In genomic region chrX:6577001-6577400, GRCm38 (mm10) we compare ENCODE assay signal across 11 mouse cellular contexts.
A peak's percentile ranks its signal among the peaks of the same experiment; 100 is the strongest.
DNase-seq lines count a peak whose midpoint lies in the region; ATAC-seq lines count a peak whose summit lies in the region.
"Had no signal": no experiment of that assay in that cellular context is flagged by ENCODE, and none has a peak within 500 bp of the region (broad histone marks: within the 10 kb centered on the region; RNA-seq: fewer than 3 reads in every experiment).

No protein-coding gene starts in this region.

- no peak overlapping the region for H3K9ac ChIP-seq in heart, embryonic 11.5 days (ENCODE audit: low read depth, low read length)
- no peak overlapping the region for H3K9ac ChIP-seq in heart, embryonic 12.5 days
- no peak overlapping the region for H3K9ac ChIP-seq in kidney, embryonic 16.5 days (replicated peaks; ENCODE audit: low read length)
- H3K9ac ChIP-seq: hindbrain, embryonic 15.5 days; limb, embryonic 12.5 days had no signal

- H3K4me3 ChIP-seq in heart, embryonic 11.5 days (ENCODE audit: low read depth, low read length) = no peak overlapping the region
- no peak overlapping the region for H3K4me3 ChIP-seq in heart, embryonic 12.5 days
- H3K4me3 ChIP-seq in kidney, embryonic 16.5 days (ENCODE audit: low read length) = peak overlapping the region; percentile 24
- H3K4me3 ChIP-seq: hindbrain, embryonic 15.5 days; limb, embryonic 12.5 days had no signal

- H3K4me2 ChIP-seq in heart, embryonic 11.5 days = no peak overlapping the region
- peak overlapping the region; percentile 6; the same call in 1 of the 2 replicates for H3K4me2 ChIP-seq in heart, embryonic 12.5 days
- no peak overlapping the region for H3K4me2 ChIP-seq in kidney, embryonic 16.5 days (replicated peaks; ENCODE audit: low read depth, low read length)
- H3K4me2 ChIP-seq: hindbrain, embryonic 15.5 days; limb, embryonic 12.5 days had no signal

- no peaks in the 10 kb centered on the region for H3K4me1 ChIP-seq in heart, embryonic 11.5 days (ENCODE audit: control insufficient read depth, insufficient read depth, low read length)
- H3K4me1 ChIP-seq in heart, embryonic 12.5 days (replicated peaks) = no peaks in the 10 kb centered on the region
- no peaks in the 10 kb centered on the region for H3K4me1 ChIP-seq in kidney, embryonic 16.5 days (ENCODE audit: insufficient read depth, low read length)
- H3K4me1 ChIP-seq: hindbrain, embryonic 15.5 days; limb, embryonic 12.5 days had no signal

- H3K9me3 ChIP-seq in heart, embryonic 11.5 days (replicated peaks; ENCODE audit: control insufficient read depth, low read length) = no peaks in the 10 kb centered on the region
- no peaks in the 10 kb centered on the region for H3K9me3 ChIP-seq in heart, embryonic 12.5 days (replicated peaks)
- H3K9me3 ChIP-seq in kidney, embryonic 16.5 days (ENCODE audit: low read length) = no peaks in the 10 kb centered on the region
- H3K9me3 ChIP-seq: hindbrain, embryonic 15.5 days; limb, embryonic 12.5 days had no signal

- H3K27me3 ChIP-seq in heart, embryonic 11.5 days (ENCODE audit: control insufficient read depth, insufficient read depth, low read length) = no peaks in the 10 kb centered on the region
- no peaks in the 10 kb centered on the region for H3K27me3 ChIP-seq in heart, embryonic 12.5 days (replicated peaks)
- no peaks in the 10 kb centered on the region for H3K27me3 ChIP-seq in kidney, embryonic 16.5 days (ENCODE audit: insufficient read depth, low read length)
- H3K27me3 ChIP-seq: CH12.LX; hindbrain, embryonic 15.5 days; limb, embryonic 12.5 days had no signal

- no peak for ATAC-seq in heart, embryonic 11.5 days (replicated peaks; ENCODE audit: insufficient number of reproducible peaks, low FRiP score, low TSS enrichment)
- no peak for ATAC-seq in heart, embryonic 12.5 days (ENCODE audit: insufficient number of reproducible peaks, low FRiP score)
- peak; percentile 81 for ATAC-seq in kidney, embryonic 16.5 days (ENCODE audit: low FRiP score, low TSS enrichment)

- WGBS in heart, embryonic 11.5 days (ENCODE audit: insufficient replicate concordance) = 36% methylated on average over 7 of the region's 7 CpGs
- 31% methylated on average over 7 of the region's 7 CpGs for WGBS in heart, embryonic 12.5 days
- WGBS in kidney, embryonic 16.5 days = 36% methylated on average over 7 of the region's 7 CpGs

- H3K36me3 ChIP-seq in heart, embryonic 11.5 days (ENCODE audit: control insufficient read depth, insufficient read depth, low read length) = no peaks in the 10 kb centered on the region
- no peaks in the 10 kb centered on the region for H3K36me3 ChIP-seq in heart, embryonic 12.5 days
- no peaks in the 10 kb centered on the region for H3K36me3 ChIP-seq in kidney, embryonic 16.5 days (ENCODE audit: insufficient read depth, low read length)
- H3K36me3 ChIP-seq: hindbrain, embryonic 15.5 days; limb, embryonic 12.5 days had no signal

- peak; percentile 41 to 77 for DNase-seq in heart, adult 18-20 months
- peak; percentile 69 for DNase-seq in lung, postnatal 36 days
- no peak for DNase-seq in thymus, postnatal 0 days (ENCODE audit: low spot score)
- no peak for DNase-seq in frontal cortex, adult 2 months (ENCODE audit: extremely low spot score in 1 of 2, low spot score in 1 of 2)
- DNase-seq in layer of hippocampus, adult 11-12 months (ENCODE audit: low spot score) = no peak

- H3K27ac ChIP-seq in heart, embryonic 11.5 days (ENCODE audit: low read depth, low read length) = no peak overlapping the region
- H3K27ac ChIP-seq in heart, embryonic 12.5 days (ENCODE audit: poor library complexity, severe bottlenecking) = no peak overlapping the region
- H3K27ac ChIP-seq in kidney, embryonic 16.5 days (ENCODE audit: low read length) = no peak overlapping the region
- H3K27ac ChIP-seq: hindbrain, embryonic 15.5 days; limb, embryonic 12.5 days had no signal

Comparison
In these comparisons a context has a peak if more than half of its experiments do, and no peak if none do; other contexts are left out.
1. DNase-seq: peak in heart, adult 18-20 months (2 of 2) and lung, postnatal 36 days (single experiment); none in thymus, postnatal 0 days (single experiment), frontal cortex, adult 2 months (0 of 2) and layer of hippocampus, adult 11-12 months (single experiment).